Mouse (Mus musculus) macrophage (primary cell): ENCODE results near the gene Rtn4r. TPM values are rescaled to one million over a fixed set of nuclear protein-coding genes. Genes with fewer than 3 reads are reported as not detected.
"Not testable (repeated sequence)": the region's sequence is repeated elsewhere in the genome, so short reads cannot be mapped to it uniquely, and the experiment has no call there.

Experiments used
- H3K27ac ChIP-seq: fragments of 350-480 bp; formaldehyde crosslinking; 2 replicates; pipeline ENCODE4 v1.9.0; 2021
- H3K36me3 ChIP-seq: fragments of 350-480 bp; formaldehyde crosslinking; 2 replicates; pipeline ENCODE4 v1.9.0; 2021; ENCODE audit errors: inconsistent target
- H3K4me3 ChIP-seq: fragments of 350-480 bp; formaldehyde crosslinking; 2 replicates; pipeline ENCODE4 v1.9.0; 2021; ENCODE audit errors: inconsistent target
- H3K79me2 ChIP-seq: fragments of 350-480 bp; formaldehyde crosslinking; 2 replicates; pipeline ENCODE4 v1.9.0; 2021; ENCODE audit errors: inconsistent target
- WGBS: methylation state at CpG from one replicate; pipeline ENCODE4 v1.1.7; 2026; ENCODE audit warnings: inconsistent platforms; ENCODE audit not compliant: missing documents; 5-methylcytosine and 5-hydroxymethylcytosine counted together
- polyA plus RNA-seq: library from polyadenylated mRNA; stranded (reverse); fragments of 250-400 nt; gene quantifications from 3 replicates; pipeline ENCODE4 v1.2.4, GENCODE M21; 2018; ENCODE audit warnings: inconsistent platforms

Gene Rtn4r
- polyA plus RNA-seq, 1 experiment from 2014 or later: not detected

GRCm38 (mm10) chr16:18179591-18179990 is 52.1 kb downstream of the Rtn4r start:
- H3K4me3 ChIP-seq: no peak overlapping the region
- H3K36me3 ChIP-seq: no peaks in the 10 kb centered on the region
- 100% methylated on average over 2 of the region's 2 CpGs for WGBS
- no peaks in the 10 kb centered on the region for H3K79me2 ChIP-seq
- H3K27ac ChIP-seq: no peak overlapping the region

- Histone ChIP-seq H3K79me2 (no peaks in the 10 kb centered on the region), H3K36me3 (no peaks in the 10 kb centered on the region), H3K4me3 (no peak overlapping the region), H3K27ac (no peak overlapping the region)
- WGBS: 90% methylated on average over 10 of the region's 10 CpGs
These were observed 54.0 kb downstream of the Rtn4r start for GRCm38 (mm10) chr16:18181398-18181797.

- no peak overlapping the region for H3K27ac ChIP-seq
- H3K79me2 ChIP-seq: no peaks in the 10 kb centered on the region
- no peak overlapping the region for H3K4me3 ChIP-seq
- WGBS: 95% methylated on average over 8 of the region's 8 CpGs
- no peaks in the 10 kb centered on the region for H3K36me3 ChIP-seq
These were observed 55.3 kb downstream of the Rtn4r start for GRCm38 (mm10) chr16:18182766-18183165.

GRCm38 (mm10) chr16:18185715-18186449 is 58.4 kb downstream of the Rtn4r start:
- H3K27ac ChIP-seq: no peak overlapping the region
- H3K4me3 ChIP-seq: no peak overlapping the region
- no peaks in the 10 kb centered on the region for H3K36me3 ChIP-seq
- 92% methylated on average over 8 of the region's 8 CpGs for WGBS
- H3K79me2 ChIP-seq: no peaks in the 10 kb centered on the region

- 89% methylated on average over 4 of the region's 4 CpGs for WGBS
- H3K36me3 ChIP-seq: no peaks in the 10 kb centered on the region
- H3K27ac ChIP-seq: no peak overlapping the region
These were observed 59.4 kb downstream of the Rtn4r start for GRCm38 (mm10) chr16:18186798-18187197.

GRCm38 (mm10) chr16:18187221-18187620 is 59.8 kb downstream of the Rtn4r start:
- Histone ChIP-seq H3K36me3 (no peaks in the 10 kb centered on the region), H3K27ac (no peak overlapping the region), H3K4me3 (no peak overlapping the region), H3K79me2 (no peaks in the 10 kb centered on the region)
- WGBS: 86% methylated on average over 3 of the region's 3 CpGs

More at GRCm38 (mm10) chr16:18186798-18187197, 59.4 kb downstream of the Rtn4r start:
- Histone ChIP-seq H3K79me2 (no peaks in the 10 kb centered on the region), H3K4me3 (no peak overlapping the region)

- 93% methylated on average over 2 of the region's 2 CpGs for WGBS
- H3K36me3 ChIP-seq: no peaks in the 10 kb centered on the region
- H3K27ac ChIP-seq: no peak overlapping the region
- H3K4me3 ChIP-seq: no peak overlapping the region
- no peaks in the 10 kb centered on the region for H3K79me2 ChIP-seq
These were observed 63.6 kb downstream of the Rtn4r start for GRCm38 (mm10) chr16:18191006-18191405.

- WGBS: 89% methylated on average over 15 of the region's 15 CpGs
- Histone ChIP-seq H3K27ac (peak overlapping the region; percentile 60), H3K4me3 (no peak overlapping the region), H3K79me2 (no peaks in the 10 kb centered on the region), H3K36me3 (no peaks in the 10 kb centered on the region)
These were observed 67.0 kb downstream of the Rtn4r start for GRCm38 (mm10) chr16:18194208-18194985.

GRCm38 (mm10) chr16:18195068-18195467 is 67.6 kb downstream of the Rtn4r start:
- 5% methylated on average over 5 of the region's 5 CpGs for WGBS
- Histone ChIP-seq H3K4me3 (no peak overlapping the region), H3K79me2 (no peaks in the 10 kb centered on the region), H3K27ac (peak overlapping the region; percentile 60), H3K36me3 (no peaks in the 10 kb centered on the region)

GRCm38 (mm10) chr16:18195561-18195960 is 68.1 kb downstream of the Rtn4r start:
- H3K36me3 ChIP-seq, H3K4me3 ChIP-seq, H3K79me2 ChIP-seq: not testable (repeated sequence)
- WGBS: 63% methylated on average over 3 of the region's 3 CpGs
- peak overlapping the region; percentile 60 for H3K27ac ChIP-seq

- H3K27ac ChIP-seq: no peak overlapping the region
- no peaks in the 10 kb centered on the region for H3K36me3 ChIP-seq
- H3K79me2 ChIP-seq: no peaks in the 10 kb centered on the region
- 95% methylated on average over 6 of the region's 6 CpGs for WGBS
- H3K4me3 ChIP-seq: no peak overlapping the region
These were observed 70.4 kb downstream of the Rtn4r start for GRCm38 (mm10) chr16:18197881-18198280.

- no peak overlapping the region for H3K4me3 ChIP-seq
- no peaks in the 10 kb centered on the region for H3K79me2 ChIP-seq
- WGBS: 97% methylated on average over 10 of the region's 10 CpGs
- H3K27ac ChIP-seq: no peak overlapping the region
- no peaks in the 10 kb centered on the region for H3K36me3 ChIP-seq
These were observed 71.1 kb downstream of the Rtn4r start for GRCm38 (mm10) chr16:18198365-18199098.

GRCm38 (mm10) chr16:18200062-18200461 is 72.6 kb downstream of the Rtn4r start:
- WGBS: 88% methylated on average over 2 of the region's 2 CpGs
- H3K4me3 ChIP-seq: no peak overlapping the region
- no peaks in the 10 kb centered on the region for H3K36me3 ChIP-seq
- H3K79me2 ChIP-seq: no peaks in the 10 kb centered on the region
- no peak overlapping the region for H3K27ac ChIP-seq

- H3K27ac ChIP-seq: no peak overlapping the region
- WGBS: 94% methylated on average over 1 of the region's 1 CpGs
These were observed 74.2 kb downstream of the Rtn4r start for GRCm38 (mm10) chr16:18201620-18202019.

More at GRCm38 (mm10) chr16:18201620-18202019, 74.2 kb downstream of the Rtn4r start:
- Histone ChIP-seq H3K79me2 (no peaks in the 10 kb centered on the region), H3K36me3 (no peaks in the 10 kb centered on the region), H3K4me3 (no peak overlapping the region)
